Mouse (Mus musculus) embryonic facial prominence, embryonic 14.5 days (tissue): ENCODE measurements at regions not wholly inside any gene's neighbourhood (a gene's known extent, or its start where the extent isn't known, plus 50 kb on each side); places are given as distances from the start of the nearest gene placed in this dataset.
A peak's percentile ranks its signal among the peaks of the same experiment; 100 is the strongest.

ENCODE experiments used
- ATAC-seq: fragments of 200-750 bp; cut with Nextera tagmentation; 2 replicates; pipeline ENCODE4 v1.8.0; 2017; ENCODE audit warnings: low read depth, moderate number of reproducible peaks, moderate TSS enrichment
- DNase-seq: peaks from one replicate; pipeline ENCODE4 v3.0.0-alpha.2; 2015; ENCODE audit warnings: low spot score
- H3K27ac ChIP-seq: fragments of 300-500 bp; sonication (generic); replicated peaks from 2 replicates; pipeline ENCODE4 v1.5.1; 2014; ENCODE audit warnings: low read depth, mild to moderate bottlenecking, low read length, moderate library complexity
- H3K27me3 ChIP-seq: fragments of 300-500 bp; sonication (generic); replicated peaks from 2 replicates; pipeline ENCODE4 v1.6.1; 2014; ENCODE audit warnings: low read length; ENCODE audit not compliant: control insufficient read depth, insufficient read depth
- H3K36me3 ChIP-seq: fragments of 300-500 bp; sonication (generic); 2 replicates; pipeline ENCODE4 v1.6.1; 2014; ENCODE audit warnings: low read length, mixed read lengths; ENCODE audit not compliant: control insufficient read depth, insufficient read depth
- H3K4me1 ChIP-seq: fragments of 300-500 bp; sonication (generic); 2 replicates; pipeline ENCODE4 v1.6.1; 2014; ENCODE audit warnings: antibody characterized with exemption, low read length; ENCODE audit not compliant: control insufficient read depth, insufficient read depth
- H3K4me2 ChIP-seq: fragments of 300-500 bp; sonication (generic); 2 replicates; pipeline ENCODE4 v1.6.1; 2014; ENCODE audit warnings: low read depth, mild to moderate bottlenecking, low read length, moderate library complexity, mixed read lengths
- H3K4me3 ChIP-seq: fragments of 300-500 bp; sonication (generic); 2 replicates; pipeline ENCODE4 v1.5.1; 2014; ENCODE audit warnings: low read depth, mild to moderate bottlenecking, low read length
- H3K9ac ChIP-seq: fragments of 300-500 bp; sonication (generic); 2 replicates; pipeline ENCODE4 v1.6.1; 2014; ENCODE audit warnings: low read depth, mild to moderate bottlenecking, low read length, moderate library complexity, mixed read lengths
- H3K9me3 ChIP-seq: fragments of 300-500 bp; sonication (generic); 2 replicates; pipeline ENCODE4 v1.6.1; 2016; ENCODE audit warnings: low read length; ENCODE audit not compliant: control insufficient read depth
- WGBS: fragments of 180-500 bp; shearing (Covaris S2); extraction: QIAGEN DNeasy Blood & Tissue Kit; methylation state at CpG from one replicate; pipeline ENCODE4 v1.1.7; 2014; 5-methylcytosine and 5-hydroxymethylcytosine counted together

- Histone ChIP-seq H3K4me1 (no peaks in the 10 kb centered on the region), H3K27me3 (no peaks in the 10 kb centered on the region), H3K4me3 (no peak overlapping the region), H3K9me3 (no peaks in the 10 kb centered on the region), H3K36me3 (no peaks in the 10 kb centered on the region), H3K27ac (no peak overlapping the region), H3K4me2 (no peak overlapping the region), H3K9ac (no peak overlapping the region)
- no peak for ATAC-seq
- peak; percentile 57 for DNase-seq
- WGBS = 31% methylated on average over 2 of the region's 2 CpGs
Observed at GRCm38 (mm10) chr19:14094191-14094590, 180.9 kb downstream of the Olfr1505 start.

GRCm38 (mm10) chr19:14096187-14096586 is 182.9 kb downstream of the Olfr1505 start:
- H3K4me2 ChIP-seq = no peak overlapping the region
- no peak overlapping the region for H3K4me3 ChIP-seq
- H3K27me3 ChIP-seq = no peaks in the 10 kb centered on the region
- no peaks in the 10 kb centered on the region for H3K4me1 ChIP-seq
- H3K27ac ChIP-seq = no peak overlapping the region
- H3K9ac ChIP-seq = no peak overlapping the region
- no peaks in the 10 kb centered on the region for H3K9me3 ChIP-seq
- 73% methylated on average over 5 of the region's 5 CpGs for WGBS
- peak; percentile 63; the same call in 1 of the 2 replicates for ATAC-seq
- H3K36me3 ChIP-seq = no peaks in the 10 kb centered on the region
- DNase-seq = peak; percentile 68

- DNase-seq = no peak
- no peak overlapping the region for H3K4me3 ChIP-seq
- no peaks in the 10 kb centered on the region for H3K4me1 ChIP-seq
- no peak overlapping the region for H3K4me2 ChIP-seq
- 0 out of 2 replicates have a peak, but pooled peaks cover 4% of the 10 kb centered on the region for H3K9me3 ChIP-seq
- no peak for ATAC-seq
- no peaks in the 10 kb centered on the region for H3K36me3 ChIP-seq
- WGBS = 57% methylated on average over 4 of the region's 4 CpGs
- H3K27ac ChIP-seq = no peak overlapping the region
- H3K27me3 ChIP-seq = no peaks in the 10 kb centered on the region
- no peak overlapping the region for H3K9ac ChIP-seq
Observed at GRCm38 (mm10) chr19:14109091-14109490, 195.8 kb downstream of the Olfr1505 start.

GRCm38 (mm10) chr19:14123348-14124113 is 210.2 kb downstream of the Olfr1505 start:
- no peak overlapping the region for H3K9ac ChIP-seq
- H3K9me3 ChIP-seq = no peaks in the 10 kb centered on the region
- DNase-seq (peak; percentile 17), ATAC-seq (no peak)
- H3K4me2 ChIP-seq = no peak overlapping the region
- 9% methylated on average over 8 of the region's 8 CpGs for WGBS
- H3K4me3 ChIP-seq = no peak overlapping the region
- H3K4me1 ChIP-seq = peaks cover 6% of the 10 kb centered on the region; the same call in 1 of the 2 replicates
- no peak overlapping the region for H3K27ac ChIP-seq
- peaks cover 13% of the 10 kb centered on the region for H3K27me3 ChIP-seq
- H3K36me3 ChIP-seq = no peaks in the 10 kb centered on the region

- H3K27ac ChIP-seq = no peak overlapping the region
- 22% methylated on average over 5 of the region's 5 CpGs for WGBS
- H3K4me3 ChIP-seq = no peak overlapping the region
- H3K9me3 ChIP-seq = no peaks in the 10 kb centered on the region
- no peak for ATAC-seq
- no peaks in the 10 kb centered on the region for H3K36me3 ChIP-seq
- no peak overlapping the region for H3K4me2 ChIP-seq
- DNase-seq = no peak
- H3K4me1 ChIP-seq = peaks cover 7% of the 10 kb centered on the region; the same call in 1 of the 2 replicates
- no peak overlapping the region for H3K9ac ChIP-seq
- H3K27me3 ChIP-seq = peaks cover 13% of the 10 kb centered on the region
Observed at GRCm38 (mm10) chr19:14124250-14124827, 211.0 kb downstream of the Olfr1505 start.

GRCm38 (mm10) chr19:14124986-14125385 is 211.7 kb downstream of the Olfr1505 start:
- Histone ChIP-seq H3K36me3 (no peaks in the 10 kb centered on the region), H3K9ac (no peak overlapping the region), H3K9me3 (no peaks in the 10 kb centered on the region), H3K4me1 (peaks cover 7% of the 10 kb centered on the region; the same call in 1 of the 2 replicates), H3K4me2 (no peak overlapping the region), H3K4me3 (no peak overlapping the region), H3K27me3 (peaks cover 13% of the 10 kb centered on the region), H3K27ac (no peak overlapping the region)
- ATAC-seq (no peak), DNase-seq (no peak)
- 50% methylated on average over 5 of the region's 5 CpGs for WGBS

GRCm38 (mm10) chr19:14128397-14129209 is 215.3 kb downstream of the Olfr1505 start:
- Histone ChIP-seq H3K4me1 (peaks cover 7% of the 10 kb centered on the region; the same call in 1 of the 2 replicates), H3K27me3 (peaks cover 10% of the 10 kb centered on the region), H3K36me3 (no peaks in the 10 kb centered on the region), H3K4me2 (no peak overlapping the region), H3K9ac (no peak overlapping the region), H3K9me3 (no peaks in the 10 kb centered on the region), H3K4me3 (no peak overlapping the region), H3K27ac (no peak overlapping the region)
- WGBS = 25% methylated on average over 8 of the region's 8 CpGs
- DNase-seq = peak; percentile 65
- peak; percentile 53; the same call in 1 of the 2 replicates for ATAC-seq

GRCm38 (mm10) chr19:14161217-14161616 is 247.9 kb downstream of the Olfr1505 start:
- no peak for ATAC-seq
- Histone ChIP-seq H3K27me3 (no peaks in the 10 kb centered on the region), H3K4me2 (no peak overlapping the region), H3K4me3 (no peak overlapping the region), H3K4me1 (no peaks in the 10 kb centered on the region), H3K9ac (no peak overlapping the region), H3K27ac (no peak overlapping the region), H3K36me3 (no peaks in the 10 kb centered on the region), H3K9me3 (no peaks in the 10 kb centered on the region)
- peak; percentile 54 for DNase-seq
- WGBS = 43% methylated on average over 3 of the region's 3 CpGs
